Mouse (Mus musculus): ENCODE data around the gene Armc7.

DNA sequence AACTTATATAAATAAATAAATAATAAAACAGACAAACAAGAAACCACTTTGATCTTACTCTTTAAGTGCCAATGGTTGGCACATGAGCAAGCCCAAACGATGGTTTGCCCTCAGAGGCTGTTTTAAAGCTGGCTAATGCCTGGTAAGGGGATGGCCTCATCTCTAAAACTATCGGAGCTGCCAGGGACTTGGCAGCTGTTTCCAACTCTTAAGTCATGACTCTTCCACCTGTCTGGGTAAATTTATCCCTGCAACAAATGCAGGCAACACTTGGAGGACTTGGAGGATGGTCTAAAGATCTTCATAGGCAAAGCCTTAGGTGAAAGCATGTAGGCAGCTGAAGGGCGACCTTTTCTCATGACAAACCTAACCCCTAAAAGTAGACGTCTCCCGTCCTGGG, 41.5 kb downstream of the Armc7 start:
- TF ChIP-seq GATA1 (IDR thresholded peaks at IDR 0.05; ENCODE audit: borderline replicate concordance, low read length) (no peak), FLI1 (IDR thresholded peaks at IDR 0.05; ENCODE audit: low read length) (no peak)

All from megakaryocyte, embryonic 14.5 days (primary cell).